Mouse (Mus musculus): ENCODE measurements around the gene Gm20708. TPM values are rescaled to one million over a fixed set of nuclear protein-coding genes. Genes with fewer than 3 reads are reported as not detected.
A peak's percentile ranks its signal among the peaks of the same experiment; 100 is the strongest.

Gm20708 gene
- total RNA-seq, 1 experiment: 0.40 TPM

DNA sequence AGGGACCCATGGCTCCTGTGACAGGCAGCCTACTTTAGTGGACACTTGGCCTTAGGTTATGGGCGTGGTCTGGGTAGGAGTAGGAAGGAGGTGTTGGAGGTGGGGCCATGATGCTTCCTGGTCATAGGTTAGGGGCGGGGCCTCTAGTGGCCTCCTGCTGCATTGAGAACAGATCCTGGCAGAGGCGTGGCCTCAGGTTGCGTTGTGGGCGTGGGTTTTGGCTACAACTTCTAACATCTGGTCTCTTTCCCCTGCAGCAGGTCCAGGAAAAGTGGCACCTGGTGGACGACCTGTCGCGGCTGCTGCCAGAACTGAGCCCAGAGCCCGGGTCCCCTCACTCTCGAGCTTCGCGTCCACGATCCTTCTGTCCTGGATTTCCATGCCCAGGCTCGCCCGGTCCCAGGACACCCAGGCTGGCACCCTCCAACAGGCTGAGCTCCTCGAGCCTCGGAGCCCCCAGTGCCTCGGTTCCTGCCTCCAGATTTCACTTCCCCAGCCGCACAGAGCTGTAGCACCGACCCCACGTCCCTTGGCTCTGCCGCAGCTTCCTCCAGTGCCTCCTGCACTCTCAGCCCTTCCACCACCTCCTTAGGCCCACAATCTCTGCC, 17.1 kb upstream of the Gm20708 start:
- TF ChIP-seq HCFC1 (IDR thresholded peaks at IDR 0.05; ENCODE audit: borderline replicate concordance, insufficient read depth, low read length): no peak
- TF ChIP-seq ZC3H11A (IDR thresholded peaks at IDR 0.05; ENCODE audit: borderline replicate concordance, low read depth, low read length): no peak
- no peak for TF ChIP-seq ZNF384 (IDR thresholded peaks at IDR 0.05; ENCODE audit: low read depth, low read length)
- no peak for TF ChIP-seq CHD2 (IDR thresholded peaks at IDR 0.05; ENCODE audit: low read depth, low read length)
- no peak for TF ChIP-seq MAFK (IDR thresholded peaks at IDR 0.05; ENCODE audit: insufficient read depth, low read depth, low read length)
- peak overlapping the region; percentile 37 to 60 for H3K4me3 ChIP-seq (ENCODE audit: insufficient read depth in 1 of 2, low read depth in 1 of 2, low read length in 2 of 2, poor library complexity in 1 of 2, severe bottlenecking in 1 of 2)
- H3K27ac ChIP-seq (ENCODE audit: insufficient read depth, low read depth, low read length, poor library complexity, severe bottlenecking): no peak overlapping the region
- H3K9ac ChIP-seq (ENCODE audit: insufficient read depth, low read depth, low read length, poor library complexity, severe bottlenecking): peak overlapping the region; percentile 41; the same call in 1 of the 2 replicates
- peaks cover 4 to 23% of the 10 kb centered on the region in 2 experiments; a peak in 2 of 4 replicates for H3K4me1 ChIP-seq (ENCODE audit: control insufficient read depth in 2 of 2, insufficient read depth in 2 of 2, low read length in 2 of 2, poor library complexity in 1 of 2)
- in situ Hi-C loops (cut with MboI; ENCODE audit: low sequenced_read_pairs in 2 of 2, unreplicated experiment in 2 of 2): no loop called here
- no peaks in the 10 kb centered on the region for H3K36me3 ChIP-seq (ENCODE audit: control insufficient read depth, insufficient read depth, low read length, poor library complexity, severe bottlenecking)
- peak; percentile 92 for DNase-seq (ENCODE audit: low read depth, low spot score)
- no peaks in the 10 kb centered on the region for H3K9me3 ChIP-seq (ENCODE audit: control insufficient read depth, insufficient read depth, low read depth, low read length)

DNA sequence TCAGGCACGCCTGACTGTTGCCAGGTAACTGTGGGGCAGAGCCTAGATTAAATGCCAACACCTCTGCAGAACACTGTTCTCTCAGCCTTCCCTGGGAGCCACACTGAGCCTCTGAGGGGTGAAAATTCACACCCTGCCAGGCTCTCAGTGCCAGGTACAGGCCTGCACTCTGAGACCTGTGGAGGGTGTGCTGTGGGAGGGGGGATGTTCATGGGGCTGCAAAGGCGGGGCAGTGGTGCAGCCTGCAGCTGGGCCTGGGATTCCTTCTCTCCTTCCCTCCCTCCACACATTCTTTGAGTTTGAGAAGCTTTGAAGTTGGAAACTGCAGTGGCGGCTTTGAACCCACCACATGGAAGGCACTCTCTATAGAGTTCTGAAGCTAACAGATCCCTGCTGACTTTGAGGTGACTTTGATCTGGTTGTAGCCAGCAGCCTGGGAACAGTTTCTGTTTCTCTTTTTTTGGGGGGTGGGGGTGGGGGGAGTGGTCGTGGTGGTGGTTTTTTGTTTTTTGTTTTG, 15.4 kb upstream of the Gm20708 start:
- Histone ChIP-seq H3K9me3 (ENCODE audit: control insufficient read depth, insufficient read depth, low read depth, low read length) (no peaks in the 10 kb centered on the region), H3K27ac (ENCODE audit: insufficient read depth, low read depth, low read length, poor library complexity, severe bottlenecking) (no peak overlapping the region), H3K36me3 (ENCODE audit: control insufficient read depth, insufficient read depth, low read length, poor library complexity, severe bottlenecking) (no peaks in the 10 kb centered on the region), H3K4me1 (ENCODE audit: control insufficient read depth in 2 of 2, insufficient read depth in 2 of 2, low read length in 2 of 2, poor library complexity in 1 of 2) (peaks cover 4 to 33% of the 10 kb centered on the region in 2 experiments; a peak in 2 of 4 replicates), H3K9ac (ENCODE audit: insufficient read depth, low read depth, low read length, poor library complexity, severe bottlenecking) (no peak overlapping the region), H3K4me3 (ENCODE audit: insufficient read depth in 1 of 2, low read depth in 1 of 2, low read length in 2 of 2, poor library complexity in 1 of 2, severe bottlenecking in 1 of 2) (no peak overlapping the region)
- in situ Hi-C loops (cut with MboI; ENCODE audit: low sequenced_read_pairs in 2 of 2, unreplicated experiment in 2 of 2): no loop called here
- DNase-seq (ENCODE audit: low read depth, low spot score): no peak
- no peak for TF ChIP-seq HCFC1 (IDR thresholded peaks at IDR 0.05; ENCODE audit: borderline replicate concordance, insufficient read depth, low read length)
- TF ChIP-seq MAFK (IDR thresholded peaks at IDR 0.05; ENCODE audit: insufficient read depth, low read depth, low read length): no peak
- TF ChIP-seq CHD2 (IDR thresholded peaks at IDR 0.05; ENCODE audit: low read depth, low read length): no peak
- no peak for TF ChIP-seq ZNF384 (IDR thresholded peaks at IDR 0.05; ENCODE audit: low read depth, low read length)
- TF ChIP-seq ZC3H11A (IDR thresholded peaks at IDR 0.05; ENCODE audit: borderline replicate concordance, low read depth, low read length): no peak

DNA sequence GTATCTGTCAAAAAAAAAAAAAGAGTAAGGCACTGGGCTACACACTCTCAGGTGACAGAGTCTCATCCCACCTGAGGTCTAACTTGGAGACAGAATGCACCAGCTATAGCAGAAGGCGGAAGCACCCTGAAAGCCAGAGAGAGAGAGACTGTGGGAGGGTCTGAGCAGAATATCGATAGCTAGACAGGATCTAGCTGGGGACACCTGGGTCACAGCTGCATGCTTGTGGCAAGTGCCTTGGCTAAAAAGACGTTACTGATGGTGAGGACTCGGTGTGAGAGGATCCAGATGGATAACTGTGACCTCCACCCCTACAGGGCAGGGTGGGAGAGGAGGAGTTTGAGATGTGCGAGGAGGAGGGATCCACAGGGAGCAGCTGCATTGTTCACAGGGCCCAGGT, 12.5 kb upstream of the Gm20708 start:
- Histone ChIP-seq H3K4me1 (ENCODE audit: control insufficient read depth in 2 of 2, insufficient read depth in 2 of 2, low read length in 2 of 2, poor library complexity in 1 of 2) (peaks cover 0 to 19% of the 10 kb centered on the region in 2 experiments; a peak in 1 of 4 replicates), H3K36me3 (ENCODE audit: control insufficient read depth, insufficient read depth, low read length, poor library complexity, severe bottlenecking) (no peaks in the 10 kb centered on the region), H3K9me3 (ENCODE audit: control insufficient read depth, insufficient read depth, low read depth, low read length) (no peaks in the 10 kb centered on the region), H3K9ac (ENCODE audit: insufficient read depth, low read depth, low read length, poor library complexity, severe bottlenecking) (no peak overlapping the region), H3K27ac (ENCODE audit: insufficient read depth, low read depth, low read length, poor library complexity, severe bottlenecking) (no peak overlapping the region), H3K4me3 (ENCODE audit: insufficient read depth in 1 of 2, low read depth in 1 of 2, low read length in 2 of 2, poor library complexity in 1 of 2, severe bottlenecking in 1 of 2) (no peak overlapping the region)
- TF ChIP-seq HCFC1 (IDR thresholded peaks at IDR 0.05; ENCODE audit: borderline replicate concordance, insufficient read depth, low read length) (no peak), ZNF384 (IDR thresholded peaks at IDR 0.05; ENCODE audit: low read depth, low read length) (no peak), CHD2 (IDR thresholded peaks at IDR 0.05; ENCODE audit: low read depth, low read length) (no peak), MAFK (IDR thresholded peaks at IDR 0.05; ENCODE audit: insufficient read depth, low read depth, low read length) (no peak), ZC3H11A (IDR thresholded peaks at IDR 0.05; ENCODE audit: borderline replicate concordance, low read depth, low read length) (no peak)
- no peak for DNase-seq (ENCODE audit: low read depth, low spot score)
- in situ Hi-C loops (cut with MboI; ENCODE audit: low sequenced_read_pairs in 2 of 2, unreplicated experiment in 2 of 2): no loop called here

DNA sequence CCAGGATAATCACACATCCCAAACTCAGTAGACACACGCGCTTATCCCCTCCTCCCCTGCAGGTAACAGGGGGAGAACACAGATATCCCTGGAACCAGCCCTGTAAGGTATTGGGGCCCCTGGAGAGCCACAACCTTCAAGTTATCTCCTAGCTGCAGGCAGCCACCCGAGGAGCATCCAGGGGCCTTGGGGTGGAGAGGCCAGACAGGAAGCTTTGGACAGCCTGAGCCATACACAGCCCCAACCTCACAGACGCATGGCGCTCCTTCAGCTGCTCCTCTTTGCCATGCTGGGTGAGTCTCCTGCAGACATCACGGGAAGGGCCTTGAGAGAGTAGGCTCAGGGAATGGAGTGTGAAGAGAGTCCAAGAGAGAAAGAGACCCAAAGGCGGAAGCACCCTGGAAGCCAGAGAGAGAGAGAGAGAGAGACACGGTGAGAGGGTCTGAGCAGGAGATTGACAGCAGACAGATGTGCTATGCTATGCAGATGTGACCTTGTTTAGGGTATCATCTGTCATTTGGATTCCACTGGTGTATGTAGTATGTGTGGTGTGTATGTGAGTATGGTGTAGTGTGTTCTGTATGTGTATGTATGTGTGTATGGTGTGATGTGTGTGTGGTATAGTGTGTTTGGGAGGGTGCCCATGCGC, 11.8 kb upstream of the Gm20708 start, which contains the start of gene 6030468B19Rik:
6030468B19Rik (plus strand) TSS at position 150 of the 649 bp plus-strand sequence.
- Histone ChIP-seq H3K36me3 (ENCODE audit: control insufficient read depth, insufficient read depth, low read length, poor library complexity, severe bottlenecking) (no peaks in the 10 kb centered on the region), H3K9ac (ENCODE audit: insufficient read depth, low read depth, low read length, poor library complexity, severe bottlenecking) (no peak within 1 kb of the TSS), H3K4me1 (ENCODE audit: control insufficient read depth in 2 of 2, insufficient read depth in 2 of 2, low read length in 2 of 2, poor library complexity in 1 of 2) (peaks cover 0 to 14% of the 10 kb centered on the region in 2 experiments; a peak in 1 of 4 replicates), H3K4me3 (ENCODE audit: insufficient read depth in 1 of 2, low read depth in 1 of 2, low read length in 2 of 2, poor library complexity in 1 of 2, severe bottlenecking in 1 of 2) (no peak within 1 kb of the TSS), H3K9me3 (ENCODE audit: control insufficient read depth, insufficient read depth, low read depth, low read length) (no peaks in the 10 kb centered on the region), H3K27ac (ENCODE audit: insufficient read depth, low read depth, low read length, poor library complexity, severe bottlenecking) (no peak within 1 kb of the TSS)
- DNase-seq (ENCODE audit: low read depth, low spot score): no peak
- TF ChIP-seq CHD2 (IDR thresholded peaks at IDR 0.05; ENCODE audit: low read depth, low read length): no peak
- TF ChIP-seq ZC3H11A (IDR thresholded peaks at IDR 0.05; ENCODE audit: borderline replicate concordance, low read depth, low read length): no peak
- no peak for TF ChIP-seq MAFK (IDR thresholded peaks at IDR 0.05; ENCODE audit: insufficient read depth, low read depth, low read length)
- no peak for TF ChIP-seq ZNF384 (IDR thresholded peaks at IDR 0.05; ENCODE audit: low read depth, low read length)
- no peak for TF ChIP-seq HCFC1 (IDR thresholded peaks at IDR 0.05; ENCODE audit: borderline replicate concordance, insufficient read depth, low read length)
- in situ Hi-C loops (cut with MboI; ENCODE audit: low sequenced_read_pairs in 2 of 2, unreplicated experiment in 2 of 2): no loop called here

All from ES-E14 (cell line).